In the genomic region with DNA sequence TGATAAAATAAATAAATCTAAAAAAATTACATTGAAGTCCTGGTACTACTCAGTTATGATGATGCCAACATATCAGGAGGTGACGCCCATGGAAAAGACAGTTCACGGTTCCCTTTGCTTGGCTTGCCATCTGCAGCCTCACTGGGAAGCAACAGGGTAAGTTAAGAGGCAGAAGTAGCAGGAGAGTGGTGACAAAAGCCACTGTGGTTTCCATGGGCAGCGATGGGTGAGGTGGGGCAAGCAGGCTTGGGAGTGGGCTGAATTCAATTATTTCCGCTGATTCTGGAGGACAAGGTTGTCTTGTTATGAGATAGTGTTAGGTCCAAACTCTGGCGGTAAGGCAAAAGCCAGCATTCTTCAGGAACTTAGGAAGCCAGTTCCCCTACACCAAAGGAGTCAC, we compare ENCODE assay signal across 30 mouse cellular contexts.
"Had no signal": no experiment of that assay in that cellular context is flagged by ENCODE, and none has a peak within 500 bp of the region (broad histone marks: within the 10 kb centered on the region; RNA-seq: fewer than 3 reads in every experiment).

No protein-coding gene starts in this region.

- H3K9me3 ChIP-seq: limb, embryonic 10.5 days; limb, embryonic 12.5 days; limb, embryonic 13.5 days; limb, embryonic 15.5 days; liver, embryonic 12.5 days; liver, embryonic 13.5 days; liver, embryonic 15.5 days; lung, embryonic 15.5 days; midbrain, embryonic 12.5 days; midbrain, embryonic 13.5 days; midbrain, embryonic 15.5 days; neural tube, embryonic 12.5 days had no signal

- H3K4me1 ChIP-seq: limb, embryonic 10.5 days; limb, embryonic 12.5 days; limb, embryonic 13.5 days; limb, embryonic 15.5 days; liver, embryonic 12.5 days; liver, embryonic 13.5 days; liver, embryonic 15.5 days; lung, embryonic 15.5 days; midbrain, embryonic 12.5 days; midbrain, embryonic 13.5 days; midbrain, embryonic 15.5 days; neural tube, embryonic 12.5 days had no signal

- H3K4me3 ChIP-seq: limb, embryonic 10.5 days; limb, embryonic 12.5 days; limb, embryonic 13.5 days; limb, embryonic 15.5 days; liver, embryonic 12.5 days; liver, embryonic 13.5 days; liver, embryonic 15.5 days; lung, embryonic 15.5 days; megakaryocyte, embryonic 14.5 days; midbrain, embryonic 12.5 days; midbrain, embryonic 13.5 days; midbrain, embryonic 15.5 days; myocyte; neural tube, embryonic 12.5 days had no signal

- H3K4me2 ChIP-seq: limb, embryonic 12.5 days; limb, embryonic 13.5 days; limb, embryonic 15.5 days; liver, embryonic 11.5 days; liver, embryonic 12.5 days; liver, embryonic 13.5 days; liver, embryonic 15.5 days; lung, embryonic 14.5 days; lung, embryonic 15.5 days; midbrain, embryonic 12.5 days; midbrain, embryonic 13.5 days; midbrain, embryonic 15.5 days; neural tube, embryonic 12.5 days had no signal

- ATAC-seq: liver, embryonic 12.5 days; liver, postnatal 0 days; lung, postnatal 0 days; midbrain, embryonic 13.5 days; midbrain, embryonic 15.5 days; midbrain, embryonic 16.5 days had no signal

- H3K27me3 ChIP-seq: limb, embryonic 12.5 days; limb, embryonic 13.5 days; limb, embryonic 15.5 days; liver, embryonic 13.5 days; liver, embryonic 15.5 days; lung, embryonic 15.5 days; midbrain, embryonic 13.5 days; midbrain, embryonic 15.5 days; neural tube, embryonic 12.5 days had no signal

- H3K36me3 ChIP-seq: limb, embryonic 10.5 days; limb, embryonic 12.5 days; limb, embryonic 13.5 days; limb, embryonic 15.5 days; liver, embryonic 12.5 days; liver, embryonic 13.5 days; liver, embryonic 15.5 days; lung, embryonic 15.5 days; midbrain, embryonic 12.5 days; midbrain, embryonic 13.5 days; midbrain, embryonic 15.5 days; neural tube, embryonic 12.5 days had no signal

- H3K9ac ChIP-seq: limb, embryonic 12.5 days; limb, embryonic 13.5 days; limb, embryonic 15.5 days; liver, embryonic 12.5 days; liver, embryonic 13.5 days; liver, embryonic 14.5 days; liver, embryonic 15.5 days; liver, postnatal 0 days; lung, embryonic 14.5 days; lung, embryonic 15.5 days; midbrain, embryonic 12.5 days; midbrain, embryonic 13.5 days; midbrain, embryonic 15.5 days; neural tube, embryonic 12.5 days had no signal

- H3K27ac ChIP-seq: limb, embryonic 10.5 days; limb, embryonic 12.5 days; limb, embryonic 13.5 days; limb, embryonic 15.5 days; liver, embryonic 12.5 days; liver, embryonic 13.5 days; liver, embryonic 14.5 days; liver, embryonic 15.5 days; lung, embryonic 15.5 days; macrophage; midbrain, embryonic 12.5 days; midbrain, embryonic 13.5 days; midbrain, embryonic 15.5 days; neural tube, embryonic 12.5 days had no signal

- DNase-seq: left cerebral cortex, postnatal 4 days; liver; liver, embryonic 13.5 days; liver, postnatal 0 days; lung, adult 18-20 months; lung, adult 2 months; lung, embryonic 14.5 days; lung, postnatal 10 days; lung, postnatal 14 days; lung, postnatal 36 days; lung, postnatal 4 days; midbrain, embryonic 14.5 days had no signal
